Mouse (Mus musculus) cerebellum, adult 2 months (tissue): ENCODE results near the gene Bco2. TPM values are rescaled to one million over a fixed set of nuclear protein-coding genes. Genes with fewer than 3 reads are reported as not detected.

Source experiments
- DNase-seq, 2 experiments: peaks; one replicate each; pipeline ENCODE4 v3.0.0; 2021
- H3K27ac ChIP-seq: fragments of 200-500 bp; 2 replicates; pipeline ENCODE4 v1.5.1; 2012; ENCODE audit warnings: low read length, control low read depth, inconsistent platforms; ENCODE audit not compliant: insufficient read depth
- H3K27me3 ChIP-seq: fragments of 200-500 bp; 2 replicates; pipeline ENCODE4 v1.6.1; 2012; ENCODE audit warnings: inconsistent platforms, mild to moderate bottlenecking, low read length, moderate library complexity; ENCODE audit not compliant: control insufficient read depth, insufficient read depth
- H3K4me1 ChIP-seq: fragments of 200-500 bp; 2 replicates; pipeline ENCODE4 v1.6.1; 2011; ENCODE audit warnings: low read length; ENCODE audit not compliant: control insufficient read depth, insufficient read depth
- H3K4me3 ChIP-seq: fragments of 200-500 bp; replicated peaks from 2 replicates; pipeline ENCODE3; 2011; ENCODE audit warnings: mild to moderate bottlenecking, low read depth, low read length, control low read depth; ENCODE audit not compliant: insufficient read depth
- CTCF ChIP-seq: fragments of 200-500 bp; IDR thresholded peaks from 2 replicates; pipeline ENCODE4 v1.5.1; 2011; ENCODE audit warnings: low read depth, mild to moderate bottlenecking, control low read depth, low read length, moderate library complexity, borderline replicate concordance; ENCODE audit not compliant: insufficient read depth
- POLR2A ChIP-seq: fragments of 200-500 bp; IDR thresholded peaks from 2 replicates; pipeline ENCODE4 v1.6.1; 2011; ENCODE audit warnings: low read length, control low read depth, borderline replicate concordance; ENCODE audit not compliant: insufficient read depth
- WGBS: fragments of 180-500 bp; shearing (Covaris S2); methylation state at CpG from one replicate; pipeline ENCODE4 v1.1.7; 2018; 5-methylcytosine and 5-hydroxymethylcytosine counted together
- polyA plus RNA-seq: library from polyadenylated mRNA; depleted of rRNA; stranded (reverse); fragments of >200 nt; gene quantifications from 2 replicates; pipeline ENCODE4 v1.2.3, GENCODE M21; 2012

Gene Bco2
- polyA plus RNA-seq, 1 experiment: 1.4 TPM

- Histone ChIP-seq H3K27me3 (no peaks in the 10 kb centered on the region; the same call in 1 of the 2 replicates), H3K27ac (no peak overlapping the region), H3K4me1 (no peaks in the 10 kb centered on the region), H3K4me3 (peak overlapping the region; percentile 51)
- TF ChIP-seq POLR2A: no peak
- no peak for TF ChIP-seq CTCF
- DNase-seq: no peak
- WGBS: 77% methylated on average over 15 of the region's 15 CpGs
These were observed 54.5 kb downstream of the Bco2 start for GRCm38 (mm10) chr9:50500467-50500973.

DNA sequence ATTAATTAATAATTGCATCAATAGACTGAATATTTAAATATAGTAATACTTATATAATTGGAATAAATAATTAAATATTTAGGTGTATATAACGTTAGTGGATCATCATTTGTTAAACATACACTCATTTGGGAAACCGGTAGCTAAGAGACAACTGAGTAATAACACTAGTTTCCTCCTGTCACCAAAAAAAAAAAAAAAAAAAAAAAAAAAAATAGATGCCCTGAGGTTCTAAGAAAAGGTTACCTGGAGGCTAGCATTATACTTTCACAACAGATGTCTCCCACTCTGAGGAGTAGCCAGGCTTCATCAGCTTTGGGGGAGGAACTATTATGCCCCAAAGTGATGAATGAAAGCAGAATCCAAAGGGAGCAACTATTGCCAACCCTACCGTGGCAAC is 55.2 kb downstream of the Bco2 start:
- no peak overlapping the region for H3K4me3 ChIP-seq
- DNase-seq: no peak
- H3K27me3 ChIP-seq: no peaks in the 10 kb centered on the region; the same call in 1 of the 2 replicates
- H3K4me1 ChIP-seq: no peaks in the 10 kb centered on the region
- no peak overlapping the region for H3K27ac ChIP-seq
- 75% methylated on average over 3 of the region's 3 CpGs for WGBS
- TF ChIP-seq CTCF (no peak), POLR2A (no peak)

DNA sequence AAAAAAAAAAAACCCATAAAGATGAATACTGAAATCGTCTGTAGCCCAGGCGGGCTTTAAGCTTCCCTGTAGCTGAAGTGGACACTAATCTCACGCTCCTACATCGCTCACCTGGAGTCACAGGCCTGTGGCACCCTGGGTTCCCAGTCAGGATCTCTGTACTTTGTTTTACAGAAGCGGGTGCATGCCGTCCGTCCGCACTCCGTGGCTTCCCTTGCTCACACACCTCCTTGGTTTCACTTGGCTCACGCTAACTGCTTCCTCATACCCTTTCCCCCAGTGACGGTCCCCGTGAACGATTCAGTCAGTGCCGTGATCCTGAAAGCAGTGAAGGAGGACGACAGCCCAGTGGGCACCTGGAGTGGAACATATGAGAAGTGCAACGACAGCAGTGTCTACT is 56.2 kb downstream of the Bco2 start:
- TF ChIP-seq POLR2A (no peak), CTCF (no peak)
- WGBS: 79% methylated on average over 16 of the region's 16 CpGs
- H3K27me3 ChIP-seq: no peaks in the 10 kb centered on the region; the same call in 1 of the 2 replicates
- no peak overlapping the region for H3K4me3 ChIP-seq
- no peak overlapping the region for H3K27ac ChIP-seq
- no peak for DNase-seq
- no peaks in the 10 kb centered on the region for H3K4me1 ChIP-seq

GRCm38 (mm10) chr9:50497536-50497935 is 57.4 kb downstream of the Bco2 start:
- Histone ChIP-seq H3K27ac (no peak overlapping the region), H3K27me3 (no peaks in the 10 kb centered on the region; the same call in 1 of the 2 replicates), H3K4me1 (no peaks in the 10 kb centered on the region), H3K4me3 (no peak overlapping the region)
- WGBS: 84% methylated on average over 2 of the region's 2 CpGs
- no peak for TF ChIP-seq CTCF
- no peak for TF ChIP-seq POLR2A
- DNase-seq: no peak

DNA sequence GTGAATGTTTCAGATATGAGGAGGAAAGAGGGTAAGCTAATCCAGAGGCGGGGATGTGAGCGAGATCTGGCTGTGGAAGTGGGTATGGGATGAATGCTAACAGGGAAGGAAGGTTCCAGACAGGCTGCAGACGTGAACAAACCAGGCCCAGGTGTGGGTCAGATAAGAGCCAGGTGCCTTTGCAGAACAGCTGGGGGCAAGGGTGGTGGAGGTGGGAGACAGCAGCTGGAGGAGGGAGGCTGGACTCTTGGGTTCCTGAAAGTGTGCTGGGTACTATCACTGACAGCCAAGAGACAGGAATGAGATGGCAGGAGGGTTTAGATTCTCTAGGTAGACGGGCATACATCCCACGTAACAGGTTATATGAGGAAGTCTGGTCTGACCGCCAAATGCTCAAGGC is 57.9 kb downstream of the Bco2 start:
- H3K4me1 ChIP-seq: no peaks in the 10 kb centered on the region
- WGBS: 82% methylated on average over 6 of the region's 6 CpGs

GRCm38 (mm10) chr9:50496546-50496945 is 58.4 kb downstream of the Bco2 start:
- TF ChIP-seq POLR2A: no peak
- TF ChIP-seq CTCF: no peak
- Histone ChIP-seq H3K4me1 (no peaks in the 10 kb centered on the region), H3K27ac (no peak overlapping the region), H3K4me3 (no peak overlapping the region), H3K27me3 (no peaks in the 10 kb centered on the region; the same call in 1 of the 2 replicates)
- DNase-seq: no peak
- WGBS: 33% methylated on average over 6 of the region's 6 CpGs

More for the DNA sequence above, 57.9 kb downstream of the Bco2 start:
- no peak for DNase-seq
- no peak for TF ChIP-seq CTCF
- no peak overlapping the region for H3K4me3 ChIP-seq
- H3K27me3 ChIP-seq: no peaks in the 10 kb centered on the region; the same call in 1 of the 2 replicates
- H3K27ac ChIP-seq: no peak overlapping the region

DNA sequence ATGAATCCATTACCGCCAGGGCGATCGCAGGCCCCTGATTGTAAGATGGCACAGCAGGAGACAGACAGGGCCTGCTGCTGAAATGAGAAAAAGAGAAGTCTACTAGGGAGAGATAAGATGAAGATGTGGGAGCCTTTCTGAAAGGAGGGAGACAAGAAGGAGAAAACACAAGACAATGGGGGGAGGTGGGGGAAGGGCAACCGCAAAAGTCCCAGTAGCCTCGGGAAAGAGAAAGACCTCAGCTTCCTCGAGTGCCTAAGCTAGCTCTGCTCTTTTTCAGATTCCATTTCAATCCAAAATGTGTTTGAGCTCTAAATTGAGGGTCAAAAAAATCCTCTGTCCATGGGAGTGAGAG is 58.9 kb downstream of the Bco2 start:
- DNase-seq: no peak
- WGBS: 34% methylated on average over 6 of the region's 6 CpGs
- Histone ChIP-seq H3K4me3 (no peak overlapping the region), H3K27ac (no peak overlapping the region), H3K4me1 (no peaks in the 10 kb centered on the region), H3K27me3 (no peaks in the 10 kb centered on the region; the same call in 1 of the 2 replicates)
- no peak for TF ChIP-seq CTCF
- no peak for TF ChIP-seq POLR2A

DNA sequence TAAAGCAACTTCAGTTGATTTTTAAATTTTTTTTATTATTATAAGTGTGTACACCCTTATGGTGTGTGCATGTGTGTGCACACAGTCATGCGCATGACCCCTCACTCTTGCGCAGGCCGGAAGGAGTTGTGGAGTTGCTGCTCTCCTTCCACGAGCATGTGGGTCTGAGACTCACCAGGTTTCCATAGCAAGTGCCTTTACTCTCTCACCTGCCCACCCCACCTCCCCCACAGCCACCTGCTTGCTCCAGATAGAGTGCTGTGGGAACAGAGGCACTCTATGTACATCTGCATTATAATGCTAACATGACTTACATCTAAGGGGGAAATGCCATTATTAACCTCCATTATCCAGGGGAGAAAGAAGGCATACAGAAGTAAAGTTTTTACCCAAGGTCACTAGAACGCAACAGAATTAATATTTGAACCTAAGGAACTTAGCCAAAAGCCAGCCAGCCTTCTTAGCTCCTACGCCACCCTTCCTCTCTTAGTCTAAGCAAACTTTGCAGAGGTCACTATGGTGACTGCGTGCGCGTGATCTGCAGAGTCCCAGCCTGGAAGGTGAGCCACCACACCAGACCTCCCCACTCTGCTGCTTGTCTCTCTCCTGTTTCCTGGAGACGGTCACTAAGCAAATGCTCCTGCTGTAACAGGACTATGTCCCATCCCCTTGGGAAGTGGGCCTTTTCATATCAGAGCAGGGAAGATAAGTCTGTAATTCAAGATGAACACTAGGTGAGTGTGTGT is 59.4 kb downstream of the Bco2 start:
- TF ChIP-seq POLR2A (no peak), CTCF (no peak)
- Histone ChIP-seq H3K27me3 (no peaks in the 10 kb centered on the region; the same call in 1 of the 2 replicates), H3K4me1 (no peaks in the 10 kb centered on the region), H3K27ac (no peak overlapping the region), H3K4me3 (no peak overlapping the region)
- DNase-seq: no peak
- 78% methylated on average over 10 of the region's 10 CpGs for WGBS
